Mouse (Mus musculus): ENCODE results near the gene Dido1. TPM values are rescaled to one million over a fixed set of nuclear protein-coding genes. Genes with fewer than 3 reads are reported as not detected.
"Not testable (repeated sequence)": the region's sequence is repeated elsewhere in the genome, so short reads cannot be mapped to it uniquely, and the experiment has no call there.

The Dido1 gene
- total RNA-seq, 4 experiments from 2014 or later, result 25.2 to 35.9 (median 31.1) TPM

DNA sequence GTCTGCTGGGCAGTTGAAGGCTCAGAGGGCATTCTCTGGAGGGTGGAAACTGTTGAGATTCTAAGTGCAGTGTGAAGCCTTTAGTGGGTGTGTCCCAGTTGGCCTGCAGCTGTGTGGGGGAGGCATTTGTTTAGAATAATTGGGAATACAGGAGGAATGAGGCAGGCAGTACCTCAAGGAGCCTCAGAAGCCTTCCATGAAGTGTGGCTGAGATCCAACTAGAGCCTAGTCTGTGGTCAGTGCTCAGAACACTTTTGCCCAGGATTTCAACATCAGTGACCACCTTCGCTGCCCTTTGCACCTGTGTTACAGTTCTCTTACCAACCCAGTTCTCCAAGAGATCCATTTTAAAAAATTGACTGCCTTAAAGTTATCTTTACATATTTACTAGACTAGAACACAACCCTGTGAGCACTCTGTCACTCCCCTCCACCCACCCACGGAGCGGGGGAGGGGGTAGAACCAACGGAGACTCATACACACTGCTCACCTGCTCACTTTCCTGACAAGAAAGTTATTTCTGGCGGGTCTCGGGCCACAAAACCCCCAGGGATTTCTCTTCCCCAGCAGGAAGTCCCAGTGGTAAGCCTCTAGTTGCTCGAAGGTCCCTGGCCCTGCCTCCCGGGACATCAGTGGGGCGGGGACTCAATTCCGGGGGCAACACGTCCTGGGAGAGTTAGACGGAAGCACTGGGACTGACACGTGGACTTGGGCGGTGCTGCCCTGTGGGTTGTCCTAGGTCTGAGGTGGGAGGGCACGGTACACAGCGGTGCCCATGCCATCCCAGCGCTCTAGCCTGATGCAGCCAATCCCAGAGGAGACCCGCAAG, 15.0 kb upstream of the Dido1 start, which contains the start of gene Slc17a9:
Gene Slc17a9 (plus strand): TSS at position 679 of the 829 bp plus-strand sequence.
- peak; percentile 52 for DNase-seq (ENCODE audit: low spot score)

DNA sequence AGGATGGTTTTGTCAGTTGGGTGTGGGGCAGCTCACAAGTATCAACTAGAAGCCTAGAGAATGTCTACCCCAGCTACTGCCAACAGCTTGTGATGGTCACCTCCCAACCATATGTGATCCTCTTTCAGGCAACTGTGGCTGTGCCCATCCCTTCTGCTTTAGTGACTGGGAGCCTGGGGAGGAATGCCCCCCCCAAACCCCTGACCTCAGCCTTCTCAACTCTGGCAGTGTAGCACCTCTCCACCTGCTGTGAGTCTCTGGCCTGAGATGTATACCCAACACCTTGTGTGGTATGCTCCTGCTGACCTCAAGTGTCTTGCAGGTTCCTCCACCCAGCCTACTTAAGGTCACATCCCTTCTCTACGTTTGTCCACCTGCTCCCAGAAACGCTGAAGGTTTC, 14.1 kb upstream of the Dido1 start:
- DNase-seq (ENCODE audit: low spot score), result no peak

DNA sequence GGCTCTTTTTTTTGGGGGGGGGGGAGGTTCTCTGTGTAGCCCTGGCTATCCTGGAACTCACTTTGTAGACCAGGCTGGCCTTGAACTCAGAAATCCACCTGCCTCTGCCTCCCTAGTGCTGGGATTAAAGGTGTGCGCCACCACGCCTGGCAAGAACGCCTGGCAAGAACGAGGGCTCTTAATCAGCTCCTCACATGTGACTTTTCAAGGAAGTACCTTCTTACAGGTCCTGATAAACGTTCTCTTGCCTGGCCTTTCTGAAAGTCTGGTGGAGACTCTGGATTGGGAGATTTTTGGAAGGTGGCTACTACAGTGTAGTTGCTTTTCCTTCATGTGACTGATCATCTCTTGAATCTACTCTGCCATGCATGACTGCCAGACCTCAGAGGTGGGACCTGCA, 12.9 kb upstream of the Dido1 start:
- DNase-seq (ENCODE audit: low spot score), result not testable (repeated sequence)

DNA sequence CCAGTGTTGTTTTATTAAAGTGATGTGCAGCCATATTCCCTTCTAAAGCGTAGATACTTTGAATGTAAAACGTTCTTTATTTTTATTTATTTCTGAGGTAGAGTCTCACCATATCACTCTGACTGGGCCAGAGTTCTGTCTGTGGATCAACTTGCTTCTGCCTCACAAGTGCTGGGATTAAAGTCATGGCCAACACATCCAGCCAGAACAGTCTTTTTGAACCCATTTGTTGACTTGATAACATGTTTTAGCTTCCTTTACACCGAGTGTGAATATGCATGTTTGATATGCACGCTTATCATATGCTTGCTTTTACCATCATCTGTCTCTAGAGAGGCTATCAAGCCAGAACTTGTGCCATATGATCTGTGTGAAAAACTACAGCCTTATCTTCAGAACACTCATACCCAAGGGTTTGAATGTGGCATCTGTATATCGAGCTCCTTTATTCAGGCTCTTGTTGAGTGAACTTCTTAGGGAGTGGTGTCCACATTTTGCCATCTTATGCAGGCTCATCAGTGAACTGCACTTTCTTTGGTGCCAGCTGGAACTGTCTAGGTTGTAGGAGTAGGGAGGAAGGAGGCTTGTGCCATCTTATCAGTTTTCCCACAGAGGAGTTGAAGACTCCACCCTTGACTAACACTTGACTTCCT, 2.4 kb upstream of the Dido1 start:
- DNase-seq (ENCODE audit: low spot score), result no peak

DNA sequence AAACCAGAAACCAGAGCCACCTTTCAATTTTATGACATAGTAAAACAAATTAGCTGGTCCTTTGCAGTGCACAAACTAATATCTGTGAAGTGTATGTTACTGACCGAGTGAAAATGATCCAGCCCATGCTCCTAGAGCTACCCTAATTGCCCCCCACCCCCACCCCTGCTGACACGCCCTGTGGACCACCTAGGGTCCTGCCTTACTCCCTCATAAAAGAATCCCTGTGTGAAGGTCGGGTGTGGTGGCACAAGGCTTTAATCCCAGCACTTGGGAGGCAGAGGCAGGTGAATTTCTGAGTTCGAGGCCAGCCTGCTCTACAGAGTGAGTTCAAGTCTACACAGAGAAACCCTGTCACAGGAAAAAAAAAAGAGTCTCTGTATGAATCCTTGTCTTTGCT, 1.7 kb upstream of the Dido1 start:
- no peak for DNase-seq (ENCODE audit: low spot score)

DNA sequence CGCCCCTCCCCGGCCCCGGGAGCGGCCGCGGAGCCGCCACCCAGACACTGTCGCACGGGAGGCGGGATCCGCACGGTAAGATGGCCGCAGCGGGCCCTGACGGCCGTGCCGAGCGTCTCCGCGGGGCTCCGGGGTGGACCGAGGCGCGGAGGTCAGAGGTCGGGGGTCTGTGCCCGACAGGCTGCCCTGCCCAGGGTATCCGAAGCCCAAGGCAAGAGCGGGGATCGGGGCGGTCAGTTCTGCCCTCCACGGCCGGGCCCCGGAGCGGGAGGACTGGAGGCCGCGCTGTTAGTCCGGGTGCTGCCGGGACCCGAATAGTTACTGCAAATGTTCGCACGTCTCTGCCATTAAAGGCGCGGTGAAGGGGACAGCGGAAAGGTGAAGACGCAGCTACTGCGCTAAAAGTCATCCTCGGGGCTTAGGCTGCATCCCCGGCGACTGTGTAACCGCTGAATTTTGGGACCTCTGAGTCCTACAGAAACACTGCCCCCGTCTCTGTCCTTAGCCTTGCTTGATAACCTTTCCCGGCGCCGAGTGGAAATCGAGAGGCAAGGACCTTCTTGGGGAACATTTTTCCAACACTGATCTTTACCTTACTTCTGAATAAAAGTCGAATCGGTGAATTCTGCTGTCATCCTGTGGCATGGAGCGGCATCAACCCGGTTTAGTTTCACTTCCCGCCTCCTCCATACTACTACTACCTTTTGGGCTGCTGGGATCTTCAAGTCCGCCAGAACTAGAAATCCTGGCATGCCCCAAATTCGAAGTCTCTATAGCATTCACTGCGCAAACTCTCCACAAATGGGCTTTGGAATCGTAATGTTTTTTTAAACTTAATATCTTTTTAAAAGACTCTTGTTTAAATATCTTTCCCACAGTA, 717 bp upstream of the Dido1 start:
- no peak for DNase-seq (ENCODE audit: low spot score)

DNA sequence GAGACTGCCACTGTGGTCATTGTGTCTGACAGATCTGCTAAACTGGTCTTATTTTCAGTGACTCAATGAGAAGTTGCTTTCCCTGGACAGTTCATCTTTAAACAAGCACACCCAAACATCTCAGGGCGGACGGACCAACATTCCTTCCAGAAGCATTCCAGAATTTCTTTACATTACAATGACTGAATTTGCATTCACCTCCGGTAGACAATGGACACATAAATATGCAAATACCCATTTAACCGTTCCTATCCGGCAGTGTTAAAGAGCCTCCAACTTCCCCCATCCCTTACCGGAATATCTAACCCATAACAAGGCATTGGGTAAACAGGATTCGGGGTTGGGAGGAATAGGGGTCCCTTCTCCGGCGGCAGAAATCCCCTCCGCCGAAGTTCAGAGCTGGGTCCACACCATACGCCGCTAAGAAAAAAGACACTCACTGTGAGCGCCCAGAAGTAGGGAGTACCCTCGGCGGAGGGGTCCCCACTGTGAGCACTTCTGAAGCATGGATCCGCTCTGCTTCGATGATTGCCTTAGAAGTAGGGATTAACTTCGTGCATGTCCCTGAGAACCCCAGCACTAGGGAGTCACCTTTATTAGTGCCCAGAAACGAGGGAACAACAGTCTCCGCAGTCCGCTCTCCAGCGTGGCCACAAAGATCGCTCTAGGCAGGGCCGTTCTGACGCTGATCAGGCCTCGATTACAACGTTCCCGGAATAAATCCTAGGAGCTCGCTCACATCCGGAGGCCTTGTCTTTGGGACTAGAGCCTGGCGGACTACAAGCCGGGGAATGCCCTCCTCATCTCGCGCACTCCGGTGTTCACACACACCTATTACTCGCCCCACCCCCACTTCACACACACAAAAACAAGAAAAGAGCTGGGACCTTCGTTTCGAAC, 526 bp downstream of the Dido1 start:
- no peak for DNase-seq (ENCODE audit: low spot score)

DNA sequence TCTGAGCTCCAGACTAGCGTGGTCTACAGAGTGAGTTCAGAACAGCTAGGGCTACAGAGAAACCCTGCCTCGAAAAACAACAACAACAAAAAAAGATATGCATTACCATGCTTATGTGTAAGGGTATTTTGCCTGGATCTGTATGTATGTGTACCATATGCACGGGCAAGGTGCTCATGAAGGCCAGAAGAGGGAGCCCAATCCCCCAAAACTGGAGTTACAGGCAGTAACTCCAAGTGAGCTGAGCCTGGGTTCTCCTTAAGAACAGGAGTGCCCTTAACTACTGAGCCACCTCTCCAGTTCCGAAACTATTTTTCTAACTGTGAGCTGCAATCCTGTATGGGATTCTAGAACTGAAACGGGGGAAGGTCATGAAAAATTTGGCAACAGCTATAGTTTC, 3.8 kb downstream of the Dido1 start:
- no peak for DNase-seq (ENCODE audit: low spot score)

DNA sequence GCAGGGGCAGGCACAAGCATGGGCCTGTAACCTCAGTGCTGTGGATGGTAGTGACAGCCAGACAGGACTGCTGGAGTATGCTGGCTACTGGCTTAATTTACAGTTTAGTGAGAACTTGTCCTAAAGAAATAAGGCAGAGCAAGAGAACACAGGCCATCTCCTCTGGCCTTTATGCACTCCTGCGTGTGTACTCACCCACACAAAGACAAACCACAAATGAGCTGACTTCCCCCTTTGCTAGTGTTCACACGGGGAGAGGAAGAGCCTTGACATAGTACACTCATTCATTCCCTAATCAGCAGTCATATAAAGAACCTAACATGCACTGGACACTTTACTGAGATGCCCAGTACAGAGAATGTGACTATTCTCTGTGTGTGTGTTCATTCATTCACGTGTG, 4.7 kb downstream of the Dido1 start:
- DNase-seq (ENCODE audit: low spot score), result no peak

DNA sequence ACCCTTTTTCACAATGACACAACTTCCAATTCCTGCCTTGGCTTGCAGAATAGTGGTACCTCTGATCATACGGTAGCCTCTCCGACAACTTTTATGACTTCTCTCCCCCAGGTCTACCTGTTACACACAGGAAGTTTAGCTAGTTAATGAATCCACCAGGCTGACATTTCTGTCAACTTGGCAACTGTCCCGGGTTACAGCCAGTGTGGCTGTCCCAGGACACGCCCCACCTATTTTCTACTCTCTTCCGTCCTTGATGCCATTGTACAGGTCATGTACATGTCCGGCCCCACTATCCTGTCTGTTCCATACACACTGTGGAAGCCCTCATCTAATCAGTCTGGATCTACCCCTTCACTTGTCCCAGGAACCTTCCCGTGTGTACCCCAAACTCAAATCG, 5.2 kb downstream of the Dido1 start:
- peak; percentile 84 for DNase-seq (ENCODE audit: low spot score)

DNA sequence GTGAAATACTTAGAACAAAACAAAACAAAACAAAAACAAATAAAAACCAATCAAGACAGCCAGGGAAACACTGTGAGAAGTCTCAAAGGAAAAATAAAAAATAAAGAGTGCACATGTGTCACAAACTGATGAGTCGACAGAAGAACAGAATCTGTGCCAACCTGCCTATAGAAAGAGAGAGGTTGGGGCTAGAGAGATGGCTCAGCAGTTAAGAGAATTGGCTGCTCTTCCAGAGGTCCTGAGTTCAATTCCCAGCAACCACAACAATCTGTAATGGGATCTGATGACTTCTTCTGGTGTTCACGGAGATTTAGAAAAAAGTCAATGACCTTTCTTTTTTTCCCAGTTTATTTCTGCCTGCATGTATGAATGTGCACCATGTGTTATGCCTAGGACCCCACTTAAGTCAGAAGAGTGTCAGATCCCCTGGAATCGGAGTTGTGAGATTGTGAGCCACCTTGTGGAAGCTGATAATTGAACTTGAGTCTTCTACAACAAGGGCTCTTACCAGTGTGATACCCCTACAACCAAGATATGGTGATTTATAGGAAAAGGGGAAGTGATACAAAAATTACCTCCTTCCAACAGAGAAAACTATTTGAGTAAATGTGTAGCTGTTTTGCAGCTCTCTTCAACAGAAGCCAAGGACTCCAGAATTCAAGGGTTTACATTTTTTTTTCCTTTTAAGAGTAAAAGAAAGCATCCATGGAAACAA, 6.0 kb downstream of the Dido1 start:
- DNase-seq (ENCODE audit: low spot score), result no peak

DNA sequence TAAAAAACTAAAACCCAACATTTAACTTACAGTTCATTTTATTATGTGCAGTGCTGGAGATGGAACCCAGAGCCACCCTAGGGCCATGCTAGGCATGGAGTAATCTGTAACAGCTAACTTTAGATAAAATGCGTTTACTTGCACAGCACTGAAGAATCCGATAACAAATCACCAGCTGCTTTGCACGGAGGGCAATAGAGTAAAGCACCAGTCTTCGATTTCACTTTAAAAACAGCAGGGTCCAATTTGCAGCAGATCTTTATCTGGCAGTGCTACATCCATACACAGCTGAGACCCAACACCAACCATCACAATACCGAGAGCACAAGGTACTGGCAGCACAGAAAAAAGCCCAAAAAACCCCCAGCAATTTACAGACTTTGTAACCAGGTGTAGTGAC, 6.6 kb downstream of the Dido1 start:
- DNase-seq (ENCODE audit: low spot score), result no peak

DNA sequence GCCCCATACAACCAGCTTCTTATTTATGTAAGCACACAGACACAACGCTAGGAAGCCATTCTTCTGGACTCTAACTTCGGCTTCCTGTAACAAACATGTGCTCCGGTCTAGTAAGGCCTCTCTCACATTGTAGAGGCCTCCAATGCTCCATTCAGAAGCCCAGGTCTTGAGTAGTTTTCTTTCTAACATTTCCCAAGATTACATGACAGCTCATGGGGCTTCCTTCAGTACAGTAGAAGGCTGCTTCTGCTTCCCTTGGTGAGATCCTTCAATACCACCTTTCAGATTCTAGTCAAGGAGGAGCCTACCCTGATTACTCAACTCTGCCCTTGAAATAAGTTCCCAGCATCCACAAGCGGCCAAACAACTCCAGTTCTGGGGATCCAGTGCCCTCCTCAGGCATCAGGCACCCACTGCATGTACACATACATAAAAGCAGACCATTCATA, 7.1 kb downstream of the Dido1 start:
- no peak for DNase-seq (ENCODE audit: low spot score)

DNA sequence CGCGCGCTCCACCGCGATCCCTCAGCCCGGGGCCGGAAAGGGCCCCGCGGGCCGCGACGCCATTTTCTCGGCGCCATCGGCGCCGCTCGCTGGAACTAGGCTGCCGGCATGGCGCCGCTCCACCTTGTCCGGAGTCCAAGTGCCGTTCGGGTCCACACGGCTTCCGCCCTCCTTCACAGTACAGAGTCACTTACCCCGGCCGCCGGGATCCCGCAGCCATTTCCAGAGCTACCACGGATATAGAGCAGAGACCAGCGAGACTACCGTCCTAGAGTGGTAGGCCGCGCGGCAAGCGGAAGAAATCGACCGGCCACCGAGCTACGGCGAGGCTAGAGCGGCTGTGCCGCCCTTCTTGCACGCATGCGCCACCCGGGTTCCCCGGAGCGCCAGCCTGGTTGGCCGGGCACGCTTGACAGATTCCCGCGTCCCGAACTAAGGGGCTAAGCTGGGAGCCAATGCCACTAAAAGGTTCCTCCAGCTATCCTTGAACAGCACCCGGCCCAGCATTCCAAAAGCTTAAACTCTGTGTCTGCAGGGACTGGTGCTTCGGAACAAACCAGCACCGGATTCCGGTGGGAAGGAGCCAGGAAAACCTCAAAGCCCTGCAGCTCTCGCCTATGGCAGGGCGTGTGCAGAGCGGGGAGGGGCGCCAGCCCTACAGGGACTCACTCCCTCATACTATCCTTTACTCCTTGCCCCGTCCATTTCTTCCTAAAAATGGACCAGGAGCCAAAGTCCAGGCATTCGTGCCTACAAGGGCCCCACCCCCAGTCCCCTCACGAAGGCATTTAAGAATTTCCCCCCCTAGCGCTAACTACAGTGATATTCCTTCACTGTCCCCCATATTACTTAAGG, 7.8 kb downstream of the Dido1 start:
- peak; percentile 90 for DNase-seq (ENCODE audit: low spot score)

DNA sequence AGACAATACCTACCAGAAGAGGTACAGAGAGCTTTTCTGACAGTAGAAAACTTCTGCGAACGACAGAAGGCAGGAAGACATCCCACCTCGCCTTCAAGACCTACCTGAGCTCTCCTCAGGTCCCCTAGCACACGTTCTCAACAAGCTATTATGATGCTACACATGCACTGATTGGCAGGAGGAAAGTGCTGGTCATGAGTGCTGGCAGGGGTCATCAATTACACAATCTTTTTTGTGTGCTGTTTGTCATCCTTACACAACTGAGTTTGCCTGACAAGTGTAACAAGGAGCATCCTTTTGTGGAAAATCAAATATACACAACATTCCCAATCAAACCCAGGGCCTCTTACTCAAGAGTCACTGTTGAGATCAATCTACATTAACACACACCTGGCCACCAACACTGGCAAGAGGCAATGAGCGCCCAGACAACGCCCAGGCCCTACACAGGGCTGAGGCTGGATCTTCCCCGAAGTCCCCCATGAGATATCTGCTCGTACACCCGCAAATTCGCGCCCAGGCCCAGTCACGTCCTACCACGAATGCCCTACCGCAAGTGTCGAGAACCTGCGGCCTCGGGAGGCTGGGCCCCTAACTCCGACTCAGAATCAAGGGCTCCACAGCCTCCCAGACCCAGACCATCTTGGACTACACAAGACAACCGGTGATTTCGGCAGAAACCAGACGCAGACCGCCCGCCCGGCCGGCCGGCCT, 8.6 kb downstream of the Dido1 start:
- DNase-seq (ENCODE audit: low spot score), result peak; percentile 31

DNA sequence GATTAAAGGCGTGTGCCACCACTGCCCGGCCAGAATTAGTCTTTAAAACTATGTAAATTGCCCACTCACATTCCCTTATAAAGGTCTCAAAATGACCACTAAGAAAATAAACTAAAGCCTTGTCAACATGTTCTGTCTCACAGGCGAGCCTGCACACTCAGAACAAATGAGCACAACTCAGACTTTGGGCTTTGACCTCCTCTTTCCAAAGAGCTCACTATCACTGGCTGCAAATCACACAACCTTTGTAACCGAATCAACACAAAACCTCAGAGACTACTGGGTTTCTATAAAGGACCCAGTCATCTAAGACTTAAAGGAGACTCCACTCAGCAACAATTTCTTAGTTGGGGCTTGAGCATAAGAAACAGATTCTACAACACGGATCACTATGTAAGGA, 9.3 kb downstream of the Dido1 start:
- DNase-seq (ENCODE audit: low spot score), result no peak

DNA sequence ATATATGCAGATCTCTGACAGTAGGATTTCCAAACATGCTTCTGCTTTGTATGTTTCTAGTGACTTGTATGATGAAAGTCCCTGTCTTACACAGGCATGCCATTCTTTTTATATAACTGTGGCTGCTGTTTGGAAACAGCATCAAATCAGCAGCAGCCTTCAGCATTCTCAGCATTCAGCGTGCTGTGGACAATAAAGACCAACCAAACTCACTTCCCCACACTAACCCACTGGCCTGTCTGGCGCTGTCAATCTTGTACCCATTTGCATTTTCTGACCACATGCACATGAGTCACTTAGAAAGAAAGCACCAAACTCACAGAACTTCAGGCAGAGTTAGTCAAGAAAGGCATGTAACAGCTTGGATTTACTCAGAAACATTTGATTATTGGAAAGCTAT, 14.6 kb downstream of the Dido1 start:
- DNase-seq (ENCODE audit: low spot score), result no peak

DNA sequence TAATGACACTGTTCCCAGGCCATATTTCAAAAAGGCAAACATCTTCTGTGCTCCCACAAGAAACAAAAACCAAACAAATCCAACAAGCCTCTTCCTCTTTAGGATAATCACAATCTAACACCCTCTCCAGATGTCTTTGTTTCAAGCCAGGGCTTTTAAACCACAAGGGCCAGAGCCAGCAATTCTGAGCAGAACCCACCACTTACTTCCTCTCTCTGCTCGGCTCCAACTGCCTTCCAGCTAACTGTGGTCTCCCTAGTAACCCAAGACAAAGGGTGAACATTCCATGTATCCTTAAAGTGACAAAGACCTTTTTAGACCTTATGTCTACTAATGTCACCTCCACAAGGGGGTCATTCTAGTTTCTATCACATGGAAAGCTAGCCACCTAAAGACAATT, 17.2 kb downstream of the Dido1 start:
- DNase-seq (ENCODE audit: low spot score), result peak; percentile 64

DNA sequence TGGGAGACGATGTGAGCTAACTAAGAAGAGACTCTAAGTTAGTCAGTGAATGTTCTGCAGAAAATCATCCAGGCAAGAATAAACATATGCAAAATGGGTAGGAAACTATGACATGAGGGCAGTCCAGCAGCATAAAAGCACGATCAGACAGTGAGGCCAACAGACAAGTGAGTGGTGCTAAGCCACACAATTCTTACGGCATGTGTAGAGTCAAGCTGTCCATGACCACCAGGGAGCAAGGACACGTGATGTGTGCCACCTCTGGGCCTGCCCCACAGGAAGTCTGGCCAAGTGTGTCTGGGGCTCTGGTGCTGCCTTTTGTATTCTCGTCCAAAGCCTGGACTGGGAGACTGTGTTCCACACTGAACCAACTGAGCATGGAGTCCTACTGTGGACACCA, 20.0 kb downstream of the Dido1 start:
- no peak for DNase-seq (ENCODE audit: low spot score)

Measured in heart, adult 8-10 months (tissue).